Mouse (Mus musculus) gastrocnemius, postnatal 14 days (tissue): ENCODE measurements around the gene Cilp2. TPM values are rescaled to one million over a fixed set of nuclear protein-coding genes. Genes with fewer than 3 reads are reported as not detected.

ENCODE experiments used
- DNase-seq: peaks from one replicate; pipeline ENCODE4 v3.0.0; 2021; ENCODE audit warnings: mixed read lengths
- intact Hi-C: fragments of 180-260 bp; cut with DNase I; formaldehyde crosslinking; loops from one replicate; pipeline ENCODE4 v1.15.1; 2025; ENCODE audit warnings: low total_unique reads
- total RNA-seq, 2 experiments: library from RNA; stranded (reverse); gene quantifications; 2 replicates each; pipeline ENCODE4 v1.2.3; 2021

Gene Cilp2
- total RNA-seq, 2 experiments from 2014 or later, result 26.6 to 27.8 TPM

GRCm38 (mm10) chr8:69903063-69903542 is 15.6 kb upstream of the Cilp2 start:
- intact Hi-C loops, result no loop called here
- DNase-seq, result peak; percentile 99

DNA sequence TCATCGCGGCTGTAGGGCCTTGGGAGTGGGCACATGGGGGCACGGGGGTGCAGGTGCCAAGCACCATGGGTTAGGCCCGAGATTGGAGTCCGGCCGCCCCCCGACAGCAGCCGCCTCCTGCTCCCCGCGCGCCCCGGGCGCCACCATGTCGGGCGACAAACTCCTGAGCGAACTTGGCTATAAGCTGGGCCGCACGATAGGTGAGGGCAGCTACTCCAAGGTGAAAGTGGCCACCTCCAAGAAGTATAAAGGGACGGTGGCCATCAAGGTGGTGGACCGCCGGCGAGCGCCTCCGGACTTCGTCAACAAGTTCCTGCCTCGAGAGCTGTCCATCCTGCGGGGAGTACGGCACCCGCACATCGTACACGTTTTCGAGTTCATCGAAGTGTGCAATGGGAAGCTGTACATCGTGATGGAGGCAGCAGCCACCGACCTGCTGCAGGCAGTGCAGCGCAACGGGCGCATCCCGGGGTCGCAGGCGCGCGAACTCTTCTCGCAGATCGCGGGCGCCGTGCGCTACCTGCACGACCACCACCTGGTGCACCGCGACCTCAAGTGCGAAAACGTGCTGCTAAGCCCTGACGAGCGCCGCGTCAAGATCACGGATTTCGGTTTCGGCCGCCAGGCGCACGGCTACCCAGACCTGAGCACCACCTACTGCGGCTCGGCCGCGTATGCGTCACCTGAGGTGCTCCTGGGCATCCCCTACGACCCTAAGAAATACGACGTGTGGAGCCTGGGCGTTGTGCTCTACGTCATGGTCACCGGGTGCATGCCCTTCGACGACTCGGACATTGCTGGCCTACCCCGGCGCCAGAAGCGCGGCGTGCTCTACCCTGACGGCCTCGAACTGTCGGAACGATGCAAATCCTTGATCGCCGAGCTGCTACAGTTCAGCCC is 14.9 kb upstream of the Cilp2 start, which contains the start of the genes Tssk6, Ndufa13 and Yjefn3:
Gene Tssk6 (plus strand): TSS at position 22 of the 900 bp plus-strand sequence.
Gene Ndufa13 (minus strand): TSS at position 396 of the 900 bp plus-strand sequence.
Gene Yjefn3 (minus strand): TSS at position 550 of the 900 bp plus-strand sequence.
- DNase-seq, result peak; percentile 38
- intact Hi-C loops, result no loop called here

GRCm38 (mm10) chr8:69901484-69902162 is 14.1 kb upstream of the Cilp2 start:
- intact Hi-C loops, result no loop called here
- peak; percentile 94 for DNase-seq

DNA sequence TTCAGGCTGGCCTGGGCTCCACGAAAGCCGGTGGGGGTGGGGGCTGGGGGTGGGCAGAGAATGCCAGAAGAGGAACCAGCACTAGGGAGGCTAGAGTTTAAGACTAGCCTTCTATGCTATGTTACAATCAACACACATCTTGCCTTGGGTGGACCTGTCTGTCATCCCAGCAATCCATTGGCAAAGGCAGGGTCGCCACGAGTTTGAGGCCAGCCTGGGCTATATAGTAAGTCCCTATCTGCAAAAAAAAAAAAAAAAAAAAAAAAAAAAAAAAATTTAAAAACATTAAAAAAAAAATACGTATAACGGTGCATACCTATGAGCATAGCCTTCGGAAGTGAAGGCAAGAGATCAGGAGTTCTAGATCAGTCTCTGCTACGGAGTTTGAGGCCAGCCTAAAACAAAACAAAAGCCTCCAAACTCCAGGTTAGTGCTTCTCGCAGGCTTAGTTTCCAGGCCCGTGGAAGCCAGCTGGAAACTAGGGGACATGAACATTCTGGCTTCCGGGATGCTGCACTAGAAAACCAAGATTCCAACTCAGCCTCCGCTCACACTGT is 13.5 kb upstream of the Cilp2 start:
- no peak for DNase-seq
- intact Hi-C loops, result no loop called here

DNA sequence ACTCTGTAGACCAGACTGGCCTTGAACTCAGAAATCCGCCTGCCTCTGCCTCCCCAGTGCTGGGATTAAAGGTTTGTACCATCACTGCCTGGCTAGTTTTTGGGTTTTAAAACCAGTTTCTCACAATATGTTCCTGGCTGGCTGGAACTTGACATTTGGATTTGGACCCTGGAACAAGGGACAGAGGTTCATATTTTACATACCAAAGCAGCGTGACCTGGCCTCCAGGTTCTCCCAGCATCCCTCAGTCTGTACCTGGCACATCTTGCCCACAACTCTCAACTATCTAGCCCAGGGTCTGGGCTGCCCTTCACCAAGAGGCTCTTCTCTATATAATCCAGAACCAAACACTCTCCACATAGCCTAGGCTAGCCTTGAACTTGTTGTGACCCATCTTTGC is 12.4 kb upstream of the Cilp2 start:
- DNase-seq, result no peak
- intact Hi-C loops, result no loop called here

DNA sequence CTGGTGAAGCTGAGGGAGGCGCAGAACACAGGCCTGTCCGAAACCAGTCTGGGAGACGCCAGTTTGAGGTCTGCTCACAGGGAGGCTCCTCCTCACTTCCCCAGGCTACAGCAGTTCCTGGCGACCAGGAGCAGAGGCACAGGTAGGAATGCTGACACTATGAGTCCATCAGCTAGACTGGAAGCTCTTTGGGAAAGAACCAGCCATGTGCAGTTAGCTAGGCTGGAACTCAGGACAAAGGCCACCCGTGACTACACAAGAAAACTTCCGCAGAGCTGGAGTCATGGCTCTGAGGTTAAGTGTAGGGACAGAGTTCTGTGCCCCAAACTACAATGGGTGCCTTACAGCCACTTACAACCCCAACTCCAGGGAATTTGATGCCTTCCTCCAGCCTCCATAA is 10.4 kb upstream of the Cilp2 start:
- intact Hi-C loops, result no loop called here
- DNase-seq, result no peak

DNA sequence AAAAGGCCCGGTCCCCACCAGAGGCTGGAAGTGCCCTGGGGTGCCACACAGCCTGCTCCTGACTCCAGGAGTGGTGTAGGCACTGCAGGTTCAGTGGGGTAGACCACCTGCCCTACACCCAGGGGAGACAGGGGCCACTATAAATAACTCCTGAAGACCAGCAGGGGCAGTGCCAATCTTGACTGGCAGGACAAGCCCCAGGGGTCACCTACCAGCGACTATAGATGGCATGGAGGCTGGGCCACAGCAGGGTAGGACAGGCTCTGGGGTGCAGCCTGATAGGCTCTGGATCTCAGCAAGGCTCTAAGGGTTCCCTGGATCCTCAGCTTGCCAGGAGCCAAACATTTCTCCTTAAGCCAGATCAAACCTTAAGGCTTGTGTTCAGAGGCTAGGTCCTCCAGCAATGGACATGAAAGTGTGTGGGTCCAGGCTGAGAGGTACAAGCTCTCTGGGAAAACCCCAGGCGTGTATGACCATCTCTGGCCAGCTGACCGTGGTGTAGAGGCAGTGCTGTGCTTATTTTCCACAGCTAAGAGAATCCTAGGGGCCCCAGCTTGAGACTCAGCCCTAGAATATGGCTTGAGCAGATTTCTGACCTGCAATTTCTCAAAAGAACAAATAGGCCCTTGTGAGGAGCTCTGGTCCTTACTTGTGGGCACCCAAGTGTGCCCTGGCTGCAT is 8.4 kb upstream of the Cilp2 start:
- intact Hi-C loops, result no loop called here
- DNase-seq, result no peak

DNA sequence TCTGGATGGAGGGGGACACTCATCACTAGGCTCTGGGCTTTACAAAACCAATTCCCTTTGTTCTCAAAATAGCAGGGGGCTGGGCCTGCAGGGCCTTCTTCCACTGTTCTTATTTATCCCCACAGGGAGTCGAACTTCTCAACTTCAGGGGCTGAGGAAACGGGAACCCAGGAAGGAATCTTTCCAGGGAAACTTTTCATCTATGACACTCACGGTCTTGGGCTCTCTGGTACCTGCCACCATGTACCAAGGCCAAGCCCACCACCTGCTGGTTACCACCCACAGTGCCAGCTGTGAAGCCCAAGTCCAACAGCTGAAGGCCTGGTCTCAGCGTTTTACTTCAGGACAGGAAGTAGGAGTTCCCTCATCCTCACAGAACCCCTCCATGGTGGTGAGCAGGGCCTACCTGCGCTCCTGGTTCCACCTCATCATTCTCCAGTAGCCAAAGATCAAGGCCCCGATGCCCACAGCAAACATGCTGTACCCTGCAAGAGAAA is 7.4 kb upstream of the Cilp2 start:
- intact Hi-C loops, result no loop called here
- DNase-seq, result no peak

DNA sequence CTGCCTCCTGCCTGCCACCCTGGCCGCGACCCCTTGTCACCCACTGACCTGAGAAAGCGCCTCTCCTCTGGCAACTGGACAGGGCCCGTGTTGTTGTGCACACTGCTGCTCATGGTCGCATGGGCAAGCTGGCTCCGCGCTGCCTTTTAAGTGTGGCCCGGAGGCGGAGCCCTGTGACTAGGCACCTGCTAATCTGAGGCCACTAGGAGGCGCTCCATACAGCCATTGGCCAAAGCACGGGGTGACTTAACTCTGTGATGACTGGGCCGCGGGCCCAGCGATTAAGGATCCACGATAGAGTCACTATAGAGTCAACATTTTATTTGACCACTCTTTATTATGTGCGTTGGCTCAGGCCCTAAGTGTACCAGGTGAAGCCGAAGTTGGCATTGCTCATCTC is 6.4 kb upstream of the Cilp2 start:
- DNase-seq, result peak; percentile 67
- intact Hi-C loops, result no loop called here

DNA sequence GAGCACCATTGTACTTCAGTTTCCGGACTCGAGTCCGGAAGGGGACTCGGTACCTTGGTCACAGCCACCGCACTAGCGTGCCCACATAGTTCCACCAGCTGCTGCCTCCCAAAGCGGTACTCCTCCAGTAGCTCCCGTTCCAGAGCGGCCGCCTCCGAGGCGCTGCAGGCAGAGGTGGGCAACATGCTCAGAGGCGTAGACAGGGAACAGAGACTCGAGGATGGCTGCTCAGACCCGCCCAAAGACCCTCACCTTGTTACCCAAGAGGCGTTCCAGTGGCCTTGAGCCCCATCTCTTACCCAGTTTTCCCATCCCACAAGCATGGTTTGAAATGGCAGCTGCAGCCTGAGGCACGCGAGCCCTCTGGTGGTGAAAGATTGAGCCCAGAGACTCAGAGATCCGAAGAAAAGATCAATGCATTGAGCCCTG is 3.3 kb upstream of the Cilp2 start:
- intact Hi-C loops, result no loop called here
- DNase-seq, result no peak

DNA sequence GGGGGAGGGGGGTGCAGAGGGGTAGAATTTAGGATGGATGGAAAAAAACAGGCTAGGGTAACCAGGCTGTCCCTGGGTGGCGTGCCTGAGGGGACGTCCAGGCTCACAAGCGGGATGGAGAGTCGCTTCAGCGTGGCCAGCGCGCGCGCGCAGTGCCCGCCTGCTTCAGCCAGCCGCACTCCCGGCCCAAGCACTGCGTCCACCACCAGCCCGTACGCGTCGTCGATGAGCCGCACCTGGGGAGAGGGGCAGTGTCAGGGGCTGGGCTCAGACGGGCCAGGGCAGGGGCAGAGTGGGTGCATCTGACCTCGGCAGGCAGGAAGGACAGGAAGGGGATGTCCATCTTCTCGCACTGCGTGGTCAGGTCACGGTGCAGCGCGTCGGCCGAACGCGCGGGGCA is 1.4 kb upstream of the Cilp2 start:
- intact Hi-C loops, result no loop called here
- DNase-seq, result peak; percentile 24

GRCm38 (mm10) chr8:69888244-69888866 is 868 bp upstream of the Cilp2 start:
- intact Hi-C loops, result no loop called here
- DNase-seq, result peak; percentile 45

DNA sequence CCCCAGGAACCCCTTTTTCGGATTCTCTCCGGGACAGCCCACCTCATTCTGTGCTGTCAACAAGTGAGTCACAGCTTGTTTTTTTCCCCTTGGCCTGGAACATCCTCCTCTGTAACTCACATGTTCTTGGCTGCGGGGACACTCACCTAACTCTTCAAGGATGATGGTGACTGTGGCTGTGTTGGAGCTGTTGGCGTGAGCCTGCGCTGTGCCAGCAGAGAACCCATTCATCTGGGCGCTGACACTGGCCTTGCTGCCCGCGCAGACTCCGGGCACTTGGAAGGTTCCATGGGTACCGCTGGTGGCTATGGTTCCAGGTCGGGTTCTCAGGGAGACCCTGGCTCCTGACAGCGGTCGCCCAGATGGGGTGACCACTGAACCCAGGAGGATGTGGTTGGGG is 3.3 kb downstream of the Cilp2 start:
- intact Hi-C loops, result no loop called here
- DNase-seq, result no peak

DNA sequence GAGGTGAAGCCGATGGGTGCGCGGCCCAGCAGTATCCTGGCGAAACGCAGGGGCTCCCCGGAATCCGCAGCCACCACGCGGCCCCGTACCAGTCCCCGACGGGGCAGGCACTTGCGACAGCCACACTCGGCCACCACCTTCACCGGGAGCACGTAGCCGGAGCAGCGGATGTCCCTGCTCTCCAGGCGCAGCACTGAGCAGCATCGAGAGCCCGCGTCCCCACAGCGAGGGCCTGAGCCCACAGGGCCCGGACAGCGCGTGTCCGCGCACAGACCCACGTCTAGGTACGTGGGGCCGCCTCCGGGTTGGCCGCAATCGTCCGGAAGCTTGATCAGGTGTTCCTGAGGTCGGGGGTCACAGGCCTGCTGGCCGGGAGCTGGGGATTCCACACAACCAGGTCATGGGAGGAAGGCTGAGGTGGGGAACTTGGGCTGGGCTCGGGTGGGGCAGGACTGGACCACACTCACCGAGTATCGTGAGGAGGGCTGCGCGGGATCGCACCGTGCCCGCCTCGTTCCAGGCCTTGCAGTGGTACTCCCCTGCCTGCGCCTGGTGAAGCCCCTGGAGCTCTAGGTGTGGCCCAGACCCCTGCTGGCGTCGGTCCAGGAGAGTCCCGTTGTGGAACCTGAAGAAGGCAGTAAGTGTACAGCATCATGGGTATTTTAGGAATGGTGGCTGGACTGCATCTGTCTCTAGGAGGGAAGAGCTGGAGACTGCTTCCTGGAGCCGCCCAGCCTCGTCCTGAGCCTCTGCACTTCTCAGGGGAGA is 4.5 kb downstream of the Cilp2 start:
- DNase-seq, result no peak
- intact Hi-C loops, result no loop called here

- intact Hi-C loops, result no loop called here
- DNase-seq, result peak; percentile 76
These were observed 5.3 kb downstream of the Cilp2 start for GRCm38 (mm10) chr8:69882021-69882756.

DNA sequence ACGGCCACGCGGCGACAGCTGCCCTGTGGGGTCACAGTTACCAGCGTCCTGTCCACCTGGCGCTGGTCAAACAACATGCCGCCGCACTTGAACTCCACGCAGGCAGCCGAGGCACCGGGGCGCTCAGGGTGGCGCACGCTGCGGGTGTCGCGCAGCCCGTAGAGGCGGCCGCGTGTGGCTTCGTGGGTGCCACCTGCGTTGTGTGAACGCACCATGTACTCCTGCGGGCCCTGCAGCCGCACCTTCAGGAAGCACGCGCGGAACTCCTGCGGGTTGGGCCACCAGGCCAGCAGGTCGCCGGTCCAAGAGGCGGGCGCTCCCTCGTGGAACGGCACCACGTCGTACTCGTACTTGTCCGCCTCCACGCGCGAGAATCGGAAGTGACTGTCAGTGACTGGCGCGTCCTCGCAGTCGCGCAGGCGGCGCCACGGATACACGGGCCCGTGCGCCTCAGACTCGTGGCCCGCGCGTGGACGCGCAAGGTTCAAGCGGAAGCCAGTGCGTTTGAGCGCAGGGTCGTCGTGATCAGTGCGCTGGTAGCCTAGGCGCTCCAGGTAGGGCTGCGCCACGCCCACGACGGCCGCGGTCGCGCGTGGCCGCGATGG is 6.1 kb downstream of the Cilp2 start:
- DNase-seq, result no peak
- intact Hi-C loops, result no loop called here

GRCm38 (mm10) chr8:69880841-69881240 is 6.6 kb downstream of the Cilp2 start:
- no peak for DNase-seq
- intact Hi-C loops, result no loop called here
